Mouse (Mus musculus) spleen, adult 18-20 months (tissue): ENCODE measurements around the gene Efna5.

ENCODE experiments used
- DNase-seq, 2 experiments: peaks; one replicate each; pipeline ENCODE4 v3.0.0; 2022; ENCODE audit warnings: mixed read lengths in 2 of 2

Efna5 gene

GRCm38 (mm10) chr17:62786602-62786907 lies 94.6 kb downstream of the Efna5 start:
- no peak for DNase-seq

GRCm38 (mm10) chr17:62785781-62786601 lies 95.1 kb downstream of the Efna5 start:
- DNase-seq, result no peak

GRCm38 (mm10) chr17:62784274-62785171 lies 96.6 kb downstream of the Efna5 start:
- no peak for DNase-seq

- peak; percentile 30 to 70 for DNase-seq
Measured at GRCm38 (mm10) chr17:62783524-62784273, 97.4 kb downstream of the Efna5 start.

GRCm38 (mm10) chr17:62782826-62783404 lies 98.2 kb downstream of the Efna5 start:
- DNase-seq, result no peak

- peak; percentile 12 to 13 for DNase-seq
Measured at GRCm38 (mm10) chr17:62781120-62781519, 100.0 kb downstream of the Efna5 start.

GRCm38 (mm10) chr17:62777858-62778564 lies 103.1 kb downstream of the Efna5 start:
- no peak for DNase-seq

GRCm38 (mm10) chr17:62776710-62777109 lies 104.4 kb downstream of the Efna5 start:
- DNase-seq, result no peak

- no peak for DNase-seq
Measured at GRCm38 (mm10) chr17:62775976-62776375, 105.1 kb downstream of the Efna5 start.

- no peak for DNase-seq
Measured at GRCm38 (mm10) chr17:62775401-62775800, 105.7 kb downstream of the Efna5 start.

GRCm38 (mm10) chr17:62774749-62775148 lies 106.4 kb downstream of the Efna5 start:
- DNase-seq, result no peak

GRCm38 (mm10) chr17:62766705-62767104 lies 114.4 kb downstream of the Efna5 start:
- no peak for DNase-seq

GRCm38 (mm10) chr17:62765165-62765564 lies 116.0 kb downstream of the Efna5 start:
- no peak for DNase-seq

GRCm38 (mm10) chr17:62756951-62757350 lies 124.2 kb downstream of the Efna5 start:
- no peak for DNase-seq

- no peak for DNase-seq
Measured at GRCm38 (mm10) chr17:62755635-62756034, 125.5 kb downstream of the Efna5 start.

GRCm38 (mm10) chr17:62754638-62755037 lies 126.5 kb downstream of the Efna5 start:
- no peak for DNase-seq

GRCm38 (mm10) chr17:62752381-62752889 lies 128.7 kb downstream of the Efna5 start:
- no peak for DNase-seq

- DNase-seq, result no peak
Measured at GRCm38 (mm10) chr17:62750647-62751046, 130.5 kb downstream of the Efna5 start.

- no peak for DNase-seq
Measured at GRCm38 (mm10) chr17:62748803-62749619, 132.1 kb downstream of the Efna5 start.

- no peak for DNase-seq
Measured at GRCm38 (mm10) chr17:62747381-62747780, 133.7 kb downstream of the Efna5 start.

- DNase-seq, result no peak
Measured at GRCm38 (mm10) chr17:62746827-62747226, 134.3 kb downstream of the Efna5 start.
